Mouse (Mus musculus): ENCODE data around the gene Pkig. TPM values are rescaled to one million over a fixed set of nuclear protein-coding genes. Genes with fewer than 3 reads are reported as not detected.

Gene Pkig
- total and polyA plus RNA-seq, 3 experiments: 79.5 to 160 TPM; not detected in 1

GRCm38 (mm10) chr2:163756723-163757122 lies 98.5 kb downstream of the Pkig start:
- Histone ChIP-seq H3K36me3 (ENCODE audit: control insufficient read depth in 1 of 2, insufficient read depth in 2 of 2, low read length in 2 of 2) (no peaks in the 10 kb centered on the region), H3K9ac (ENCODE audit: control insufficient read depth, low read depth, low read length, poor library complexity, severe bottlenecking) (no peak overlapping the region), H3K79me2 (ENCODE audit: control insufficient read depth, insufficient read depth, low read length, poor library complexity) (no peaks in the 10 kb centered on the region), H3K4me3 (ENCODE audit: control insufficient read depth in 1 of 2, insufficient read depth in 1 of 2, low read depth in 2 of 2, low read length in 2 of 2) (no peak overlapping the region), H3K9me3 (replicated peaks; ENCODE audit: insufficient read depth, low read length) (no peaks in the 10 kb centered on the region), H3K27me3 (ENCODE audit: control insufficient read depth in 1 of 2, insufficient read depth in 2 of 2, low read length in 2 of 2) (peaks cover 5 to 12% of the 10 kb centered on the region in 2 experiments), H3K27ac (ENCODE audit: control insufficient read depth, low read depth, low read length) (no peak overlapping the region), H3K4me1 (ENCODE audit: control insufficient read depth in 1 of 2, insufficient read depth in 2 of 2, low read length in 2 of 2) (no peaks in the 10 kb centered on the region)
- no peak for DNase-seq (ENCODE audit: low read depth, low spot score)
- TF ChIP-seq USF1 (IDR thresholded peaks at IDR 0.05; ENCODE audit: low read depth, low read length) (no peak), ELF1 (IDR thresholded peaks at IDR 0.05; ENCODE audit: low read depth, low read length) (no peak), MAX (IDR thresholded peaks at IDR 0.05; ENCODE audit: low read length) (no peak), ZMIZ1 (IDR thresholded peaks at IDR 0.05; ENCODE audit: low read depth, low read length) (no peak), HCFC1 (IDR thresholded peaks at IDR 0.05; ENCODE audit: low read depth, low read length) (no peak), TCF12 (IDR thresholded peaks at IDR 0.05; ENCODE audit: low read depth, low read length) (no peak), USF2 (IDR thresholded peaks at IDR 0.05; ENCODE audit: borderline replicate concordance in 1 of 2, insufficient read depth in 1 of 2, low read depth in 1 of 2, low read length in 2 of 2) (no peak), GATA1 (IDR thresholded peaks at IDR 0.05; ENCODE audit: low read depth, low read length) (no peak), ZKSCAN1 (IDR thresholded peaks at IDR 0.05; ENCODE audit: low read depth, low read length) (no peak), MYC (IDR thresholded peaks at IDR 0.05; ENCODE audit: low read depth, low read length) (no peak), RCOR1 (IDR thresholded peaks at IDR 0.05; ENCODE audit: low read depth, low read length) (no peak), ZC3H11A (IDR thresholded peaks at IDR 0.05; ENCODE audit: low read depth, low read length) (no peak), BHLHE40 (IDR thresholded peaks at IDR 0.05; ENCODE audit: borderline replicate concordance, low read depth, low read length) (no peak), ZNF384 (IDR thresholded peaks at IDR 0.05; ENCODE audit: low read depth, low read length) (no peak), SIN3A (IDR thresholded peaks at IDR 0.05; ENCODE audit: low read length) (no peak)

- Histone ChIP-seq H3K9me3 (replicated peaks; ENCODE audit: insufficient read depth, low read length) (no peaks in the 10 kb centered on the region), H3K27ac (ENCODE audit: control insufficient read depth, low read depth, low read length) (no peak overlapping the region), H3K4me3 (ENCODE audit: control insufficient read depth in 1 of 2, insufficient read depth in 1 of 2, low read depth in 2 of 2, low read length in 2 of 2) (no peak overlapping the region), H3K4me1 (ENCODE audit: control insufficient read depth in 1 of 2, insufficient read depth in 2 of 2, low read length in 2 of 2) (no peaks in the 10 kb centered on the region), H3K36me3 (ENCODE audit: control insufficient read depth in 1 of 2, insufficient read depth in 2 of 2, low read length in 2 of 2) (no peaks in the 10 kb centered on the region), H3K79me2 (ENCODE audit: control insufficient read depth, insufficient read depth, low read length, poor library complexity) (no peaks in the 10 kb centered on the region), H3K27me3 (ENCODE audit: control insufficient read depth in 1 of 2, insufficient read depth in 2 of 2, low read length in 2 of 2) (peaks cover 5 to 12% of the 10 kb centered on the region in 2 experiments), H3K9ac (ENCODE audit: control insufficient read depth, low read depth, low read length, poor library complexity, severe bottlenecking) (no peak overlapping the region)
- DNase-seq (ENCODE audit: low read depth, low spot score): no peak
- TF ChIP-seq MYB (IDR thresholded peaks at IDR 0.05; ENCODE audit: low read depth, low read length) (no peak), E2F4 (IDR thresholded peaks at IDR 0.05; ENCODE audit: borderline replicate concordance, low read depth, low read length) (no peak), POLR2AphosphoS5 (IDR thresholded peaks at IDR 0.05; ENCODE audit: borderline replicate concordance, low read depth, low read length) (no peak), BHLHE40 (IDR thresholded peaks at IDR 0.05; ENCODE audit: borderline replicate concordance, low read depth, low read length) (no peak), JUND (IDR thresholded peaks at IDR 0.05; ENCODE audit: low read depth, low read length) (no peak), TBP (IDR thresholded peaks at IDR 0.05; ENCODE audit: low read depth, low read length) (no peak), MXI1 (IDR thresholded peaks at IDR 0.05; ENCODE audit: low read depth, low read length) (no peak), CHD1 (IDR thresholded peaks at IDR 0.05; ENCODE audit: low read depth, low read length) (no peak), UBTF (IDR thresholded peaks at IDR 0.05; ENCODE audit: borderline replicate concordance, insufficient read depth, low read depth, low read length) (no peak), MAZ (IDR thresholded peaks at IDR 0.05; ENCODE audit: low read depth, low read length) (no peak), SIN3A (IDR thresholded peaks at IDR 0.05; ENCODE audit: low read length) (no peak), CHD2 (IDR thresholded peaks at IDR 0.05; ENCODE audit: low read length) (no peak)
Measured at GRCm38 (mm10) chr2:163758146-163758545, 100.0 kb downstream of the Pkig start.
